Mouse (Mus musculus): ENCODE data around the gene Otop2. TPM values are rescaled to one million over a fixed set of nuclear protein-coding genes. Genes with fewer than 3 reads are reported as not detected.

Otop2 gene
- polyA plus RNA-seq, 1 experiment from 2014 or later = not detected

- H3K9ac ChIP-seq (replicated peaks; ENCODE audit: low read length) = no peak overlapping the region
- 0 out of 2 replicates have a peak, but pooled peaks cover 8% of the 10 kb centered on the region for H3K4me1 ChIP-seq (ENCODE audit: control insufficient read depth, insufficient read depth, low read length)
- H3K4me2 ChIP-seq (ENCODE audit: low read length) = no peak overlapping the region
- H3K36me3 ChIP-seq (ENCODE audit: control insufficient read depth, insufficient read depth, low read length) = no peaks in the 10 kb centered on the region
- H3K4me3 ChIP-seq (replicated peaks; ENCODE audit: low read depth, low read length) = no peak overlapping the region
- WGBS = 62% methylated on average over 8 of the region's 8 CpGs
- DNase-seq = no peak
- no peaks in the 10 kb centered on the region; the same call in 1 of the 2 replicates for H3K27me3 ChIP-seq (ENCODE audit: control insufficient read depth, insufficient read depth, low read length)
- ATAC-seq (ENCODE audit: low FRiP score, low TSS enrichment) = no peak
- no peak overlapping the region for H3K27ac ChIP-seq (replicated peaks; ENCODE audit: low read depth, low read length)
- H3K9me3 ChIP-seq (ENCODE audit: control insufficient read depth, low read length) = no peaks in the 10 kb centered on the region
These were observed 8.8 kb upstream of the Otop2 start for GRCm38 (mm10) chr11:115298160-115298559.

- H3K4me2 ChIP-seq (ENCODE audit: low read length) = no peak overlapping the region
- no peak for DNase-seq
- H3K4me3 ChIP-seq (replicated peaks; ENCODE audit: low read depth, low read length) = no peak overlapping the region
- H3K36me3 ChIP-seq (ENCODE audit: control insufficient read depth, insufficient read depth, low read length) = no peaks in the 10 kb centered on the region
- H3K27ac ChIP-seq (replicated peaks; ENCODE audit: low read depth, low read length) = no peak overlapping the region
- H3K4me1 ChIP-seq (ENCODE audit: control insufficient read depth, insufficient read depth, low read length) = 0 out of 2 replicates have a peak, but pooled peaks cover 8% of the 10 kb centered on the region
- no peaks in the 10 kb centered on the region; the same call in 1 of the 2 replicates for H3K27me3 ChIP-seq (ENCODE audit: control insufficient read depth, insufficient read depth, low read length)
- ATAC-seq (ENCODE audit: low FRiP score, low TSS enrichment) = no peak
- WGBS = 86% methylated on average over 4 of the region's 4 CpGs
- no peak overlapping the region for H3K9ac ChIP-seq (replicated peaks; ENCODE audit: low read length)
- H3K9me3 ChIP-seq (ENCODE audit: control insufficient read depth, low read length) = no peaks in the 10 kb centered on the region
These were observed 6.2 kb upstream of the Otop2 start for GRCm38 (mm10) chr11:115300745-115301144.

GRCm38 (mm10) chr11:115301351-115301750 is 5.6 kb upstream of the Otop2 start:
- Histone ChIP-seq H3K27me3 (ENCODE audit: control insufficient read depth, insufficient read depth, low read length) (no peaks in the 10 kb centered on the region; the same call in 1 of the 2 replicates), H3K9me3 (ENCODE audit: control insufficient read depth, low read length) (no peaks in the 10 kb centered on the region), H3K4me1 (ENCODE audit: control insufficient read depth, insufficient read depth, low read length) (0 out of 2 replicates have a peak, but pooled peaks cover 8% of the 10 kb centered on the region), H3K36me3 (ENCODE audit: control insufficient read depth, insufficient read depth, low read length) (no peaks in the 10 kb centered on the region), H3K27ac (replicated peaks; ENCODE audit: low read depth, low read length) (no peak overlapping the region), H3K9ac (replicated peaks; ENCODE audit: low read length) (no peak overlapping the region), H3K4me2 (ENCODE audit: low read length) (no peak overlapping the region), H3K4me3 (replicated peaks; ENCODE audit: low read depth, low read length) (no peak overlapping the region)
- ATAC-seq (ENCODE audit: low FRiP score, low TSS enrichment) (no peak), DNase-seq (no peak)
- WGBS = 84% methylated on average over 2 of the region's 2 CpGs

- Histone ChIP-seq H3K27ac (replicated peaks; ENCODE audit: low read depth, low read length) (no peak overlapping the region), H3K4me1 (ENCODE audit: control insufficient read depth, insufficient read depth, low read length) (0 out of 2 replicates have a peak, but pooled peaks cover 4% of the 10 kb centered on the region), H3K9ac (replicated peaks; ENCODE audit: low read length) (no peak overlapping the region), H3K9me3 (ENCODE audit: control insufficient read depth, low read length) (no peaks in the 10 kb centered on the region), H3K27me3 (ENCODE audit: control insufficient read depth, insufficient read depth, low read length) (no peaks in the 10 kb centered on the region), H3K4me3 (replicated peaks; ENCODE audit: low read depth, low read length) (no peak overlapping the region), H3K36me3 (ENCODE audit: control insufficient read depth, insufficient read depth, low read length) (no peaks in the 10 kb centered on the region), H3K4me2 (ENCODE audit: low read length) (no peak overlapping the region)
- 77% methylated on average over 8 of the region's 8 CpGs for WGBS
- no peak for ATAC-seq (ENCODE audit: low FRiP score, low TSS enrichment)
- no peak for DNase-seq
These were observed 3.8 kb upstream of the Otop2 start for GRCm38 (mm10) chr11:115303167-115303566.

- 79% methylated on average over 1 of the region's 1 CpGs for WGBS
- Histone ChIP-seq H3K27ac (replicated peaks; ENCODE audit: low read depth, low read length) (no peak overlapping the region), H3K36me3 (ENCODE audit: control insufficient read depth, insufficient read depth, low read length) (no peaks in the 10 kb centered on the region), H3K4me2 (ENCODE audit: low read length) (no peak overlapping the region), H3K9ac (replicated peaks; ENCODE audit: low read length) (no peak overlapping the region), H3K4me3 (replicated peaks; ENCODE audit: low read depth, low read length) (no peak overlapping the region), H3K27me3 (ENCODE audit: control insufficient read depth, insufficient read depth, low read length) (no peaks in the 10 kb centered on the region), H3K4me1 (ENCODE audit: control insufficient read depth, insufficient read depth, low read length) (0 out of 2 replicates have a peak, but pooled peaks cover 4% of the 10 kb centered on the region), H3K9me3 (ENCODE audit: control insufficient read depth, low read length) (no peaks in the 10 kb centered on the region)
- DNase-seq (no peak), ATAC-seq (ENCODE audit: low FRiP score, low TSS enrichment) (no peak)
These were observed 1.8 kb downstream of the Otop2 start for GRCm38 (mm10) chr11:115308781-115309180.

- Histone ChIP-seq H3K36me3 (ENCODE audit: control insufficient read depth, insufficient read depth, low read length) (no peaks in the 10 kb centered on the region), H3K4me1 (ENCODE audit: control insufficient read depth, insufficient read depth, low read length) (0 out of 2 replicates have a peak, but pooled peaks cover 2% of the 10 kb centered on the region), H3K9ac (replicated peaks; ENCODE audit: low read length) (no peak overlapping the region), H3K27ac (replicated peaks; ENCODE audit: low read depth, low read length) (no peak overlapping the region), H3K4me2 (ENCODE audit: low read length) (no peak overlapping the region), H3K4me3 (replicated peaks; ENCODE audit: low read depth, low read length) (no peak overlapping the region), H3K9me3 (ENCODE audit: control insufficient read depth, low read length) (no peaks in the 10 kb centered on the region), H3K27me3 (ENCODE audit: control insufficient read depth, insufficient read depth, low read length) (peaks cover 44% of the 10 kb centered on the region)
- ATAC-seq (ENCODE audit: low FRiP score, low TSS enrichment) (no peak), DNase-seq (no peak)
- 45% methylated on average over 2 of the region's 2 CpGs for WGBS
These were observed 7.3 kb downstream of the Otop2 start for GRCm38 (mm10) chr11:115314249-115314648.

- WGBS = 63% methylated on average over 7 of the region's 7 CpGs
- DNase-seq (no peak), ATAC-seq (ENCODE audit: low FRiP score, low TSS enrichment) (no peak)
- Histone ChIP-seq H3K4me1 (ENCODE audit: control insufficient read depth, insufficient read depth, low read length) (0 out of 2 replicates have a peak, but pooled peaks cover 8% of the 10 kb centered on the region), H3K9ac (replicated peaks; ENCODE audit: low read length) (no peak overlapping the region), H3K36me3 (ENCODE audit: control insufficient read depth, insufficient read depth, low read length) (no peaks in the 10 kb centered on the region), H3K27me3 (ENCODE audit: control insufficient read depth, insufficient read depth, low read length) (peaks cover 71% of the 10 kb centered on the region), H3K4me3 (replicated peaks; ENCODE audit: low read depth, low read length) (no peak overlapping the region), H3K27ac (replicated peaks; ENCODE audit: low read depth, low read length) (no peak overlapping the region), H3K4me2 (ENCODE audit: low read length) (no peak overlapping the region), H3K9me3 (ENCODE audit: control insufficient read depth, low read length) (no peaks in the 10 kb centered on the region)
These were observed 10.2 kb downstream of the Otop2 start for GRCm38 (mm10) chr11:115317204-115317603.

- 4% methylated on average over 63 of the region's 63 CpGs for WGBS
- DNase-seq = peak; percentile 64
- Histone ChIP-seq H3K4me3 (replicated peaks; ENCODE audit: low read depth, low read length) (0 out of 2 replicates have a peak overlapping the region, but pooled peaks have one; percentile 2), H3K36me3 (ENCODE audit: control insufficient read depth, insufficient read depth, low read length) (no peaks in the 10 kb centered on the region), H3K27me3 (ENCODE audit: control insufficient read depth, insufficient read depth, low read length) (peaks cover 84% of the 10 kb centered on the region), H3K9ac (replicated peaks; ENCODE audit: low read length) (no peak overlapping the region), H3K27ac (replicated peaks; ENCODE audit: low read depth, low read length) (no peak overlapping the region), H3K4me1 (ENCODE audit: control insufficient read depth, insufficient read depth, low read length) (0 out of 2 replicates have a peak, but pooled peaks cover 10% of the 10 kb centered on the region), H3K9me3 (ENCODE audit: control insufficient read depth, low read length) (no peaks in the 10 kb centered on the region), H3K4me2 (ENCODE audit: low read length) (peak overlapping the region; percentile 35)
- no peak for ATAC-seq (ENCODE audit: low FRiP score, low TSS enrichment)
These were observed 11.5 kb downstream of the Otop2 start for GRCm38 (mm10) chr11:115318245-115319027.

Data from midbrain, embryonic 14.5 days (tissue).